Mouse (Mus musculus): ENCODE measurements around the gene Zfp853. TPM values are rescaled to one million over a fixed set of nuclear protein-coding genes. Genes with fewer than 3 reads are reported as not detected.

Gene Zfp853
- total and polyA plus RNA-seq, 3 experiments, result 0.13 to 0.39 (median 0.14) TPM

- H3K27me3 ChIP-seq (ENCODE audit: control insufficient read depth, insufficient read depth, low read length), result no peaks in the 10 kb centered on the region
- intact Hi-C loops (cut with DNase I), result loop anchor here (2.0 kb wide), 1 partner anchor 32 kb away; no protein-coding TSS in a partner anchor
- H3K9ac ChIP-seq (ENCODE audit: low read depth, low read length), result peak overlapping the region; percentile 76
- peaks cover 4% of the 10 kb centered on the region for H3K4me1 ChIP-seq (ENCODE audit: control insufficient read depth, insufficient read depth, low read length)
- H3K36me3 ChIP-seq (ENCODE audit: control insufficient read depth, insufficient read depth, low read length), result no peaks in the 10 kb centered on the region
- peak in 1 of 2 experiments; percentile 28 for DNase-seq
- TF ChIP-seq POLR2A (IDR thresholded peaks at IDR 0.05; ENCODE audit: insufficient read depth, low read depth, low read length) (no peak), EP300 (IDR thresholded peaks at IDR 0.05; ENCODE audit: insufficient read depth, low read depth, low read length) (no peak), CTCF (IDR thresholded peaks at IDR 0.05) (no peak)
- H3K4me3 ChIP-seq, result peak overlapping the region; percentile 62
- 31% methylated on average over 8 of the region's 8 CpGs for WGBS
- no peak overlapping the region; the same call in 1 of the 2 replicates for H3K27ac ChIP-seq
- H3K79me2 ChIP-seq (replicated peaks; ENCODE audit: control insufficient read depth, insufficient read depth, low read length), result no peaks in the 10 kb centered on the region
Observed at GRCm38 (mm10) chr5:143268985-143269362, 24.4 kb downstream of the Zfp853 start.

- 85% methylated on average over 6 of the region's 6 CpGs for WGBS
- Histone ChIP-seq H3K27me3 (ENCODE audit: control insufficient read depth, insufficient read depth, low read length) (no peaks in the 10 kb centered on the region), H3K27ac (no peak overlapping the region), H3K4me1 (ENCODE audit: control insufficient read depth, insufficient read depth, low read length) (peaks cover 4% of the 10 kb centered on the region), H3K79me2 (replicated peaks; ENCODE audit: control insufficient read depth, insufficient read depth, low read length) (no peaks in the 10 kb centered on the region), H3K4me3 (no peak overlapping the region), H3K36me3 (ENCODE audit: control insufficient read depth, insufficient read depth, low read length) (no peaks in the 10 kb centered on the region), H3K9ac (ENCODE audit: low read depth, low read length) (no peak overlapping the region)
- TF ChIP-seq POLR2A (IDR thresholded peaks at IDR 0.05; ENCODE audit: insufficient read depth, low read depth, low read length) (no peak), CTCF (IDR thresholded peaks at IDR 0.05) (no peak), EP300 (IDR thresholded peaks at IDR 0.05; ENCODE audit: insufficient read depth, low read depth, low read length) (no peak)
- intact Hi-C loops (cut with DNase I), result no loop called here
- no peak for DNase-seq
Observed at GRCm38 (mm10) chr5:143266794-143267193, 26.6 kb downstream of the Zfp853 start.

GRCm38 (mm10) chr5:143265409-143265808 lies 28.0 kb downstream of the Zfp853 start:
- Histone ChIP-seq H3K27me3 (ENCODE audit: control insufficient read depth, insufficient read depth, low read length) (no peaks in the 10 kb centered on the region), H3K36me3 (ENCODE audit: control insufficient read depth, insufficient read depth, low read length) (no peaks in the 10 kb centered on the region), H3K27ac (no peak overlapping the region), H3K79me2 (replicated peaks; ENCODE audit: control insufficient read depth, insufficient read depth, low read length) (no peaks in the 10 kb centered on the region), H3K9ac (ENCODE audit: low read depth, low read length) (no peak overlapping the region), H3K4me1 (ENCODE audit: control insufficient read depth, insufficient read depth, low read length) (peaks cover 2% of the 10 kb centered on the region; the same call in 1 of the 2 replicates), H3K4me3 (no peak overlapping the region)
- no peak for DNase-seq
- intact Hi-C loops (cut with DNase I), result no loop called here
- WGBS, result 44% methylated on average over 1 of the region's 1 CpGs
- TF ChIP-seq POLR2A (IDR thresholded peaks at IDR 0.05; ENCODE audit: insufficient read depth, low read depth, low read length) (no peak), EP300 (IDR thresholded peaks at IDR 0.05; ENCODE audit: insufficient read depth, low read depth, low read length) (no peak), CTCF (IDR thresholded peaks at IDR 0.05) (no peak)

GRCm38 (mm10) chr5:143264689-143265088 lies 28.7 kb downstream of the Zfp853 start:
- DNase-seq, result no peak
- no peak for TF ChIP-seq POLR2A (IDR thresholded peaks at IDR 0.05; ENCODE audit: insufficient read depth, low read depth, low read length)
- no peak for TF ChIP-seq EP300 (IDR thresholded peaks at IDR 0.05; ENCODE audit: insufficient read depth, low read depth, low read length)
- TF ChIP-seq CTCF (IDR thresholded peaks at IDR 0.05), result no peak
- intact Hi-C loops (cut with DNase I), result no loop called here

GRCm38 (mm10) chr5:143261636-143262035 lies 31.8 kb downstream of the Zfp853 start:
- no peak overlapping the region for H3K4me3 ChIP-seq
- H3K4me1 ChIP-seq (ENCODE audit: control insufficient read depth, insufficient read depth, low read length), result no peaks in the 10 kb centered on the region
- 87% methylated on average over 8 of the region's 8 CpGs for WGBS
- intact Hi-C loops (cut with DNase I), result no loop called here
- no peak overlapping the region for H3K9ac ChIP-seq (ENCODE audit: low read depth, low read length)
- DNase-seq, result no peak
- H3K79me2 ChIP-seq (replicated peaks; ENCODE audit: control insufficient read depth, insufficient read depth, low read length), result no peaks in the 10 kb centered on the region
- no peaks in the 10 kb centered on the region for H3K36me3 ChIP-seq (ENCODE audit: control insufficient read depth, insufficient read depth, low read length)
- no peaks in the 10 kb centered on the region for H3K27me3 ChIP-seq (ENCODE audit: control insufficient read depth, insufficient read depth, low read length)
- no peak overlapping the region for H3K27ac ChIP-seq
- TF ChIP-seq EP300 (IDR thresholded peaks at IDR 0.05; ENCODE audit: insufficient read depth, low read depth, low read length) (no peak), POLR2A (IDR thresholded peaks at IDR 0.05; ENCODE audit: insufficient read depth, low read depth, low read length) (no peak), CTCF (IDR thresholded peaks at IDR 0.05) (no peak)

More at GRCm38 (mm10) chr5:143264689-143265088, 28.7 kb downstream of the Zfp853 start:
- Histone ChIP-seq H3K4me1 (ENCODE audit: control insufficient read depth, insufficient read depth, low read length) (peaks cover 2% of the 10 kb centered on the region; the same call in 1 of the 2 replicates), H3K27me3 (ENCODE audit: control insufficient read depth, insufficient read depth, low read length) (no peaks in the 10 kb centered on the region), H3K4me3 (no peak overlapping the region), H3K9ac (ENCODE audit: low read depth, low read length) (no peak overlapping the region), H3K79me2 (replicated peaks; ENCODE audit: control insufficient read depth, insufficient read depth, low read length) (no peaks in the 10 kb centered on the region), H3K36me3 (ENCODE audit: control insufficient read depth, insufficient read depth, low read length) (no peaks in the 10 kb centered on the region), H3K27ac (no peak overlapping the region)
- 85% methylated on average over 10 of the region's 10 CpGs for whole genome bisulfite sequencing

GRCm38 (mm10) chr5:143255802-143256201 lies 37.6 kb downstream of the Zfp853 start:
- DNase-seq, result no peak
- TF ChIP-seq CTCF (IDR thresholded peaks at IDR 0.05) (no peak), EP300 (IDR thresholded peaks at IDR 0.05; ENCODE audit: insufficient read depth, low read depth, low read length) (no peak), POLR2A (IDR thresholded peaks at IDR 0.05; ENCODE audit: insufficient read depth, low read depth, low read length) (no peak)
- Histone ChIP-seq H3K9ac (ENCODE audit: low read depth, low read length) (no peak overlapping the region), H3K27me3 (ENCODE audit: control insufficient read depth, insufficient read depth, low read length) (peaks cover 10% of the 10 kb centered on the region), H3K79me2 (replicated peaks; ENCODE audit: control insufficient read depth, insufficient read depth, low read length) (no peaks in the 10 kb centered on the region), H3K4me3 (no peak overlapping the region), H3K27ac (no peak overlapping the region), H3K4me1 (ENCODE audit: control insufficient read depth, insufficient read depth, low read length) (no peaks in the 10 kb centered on the region), H3K36me3 (ENCODE audit: control insufficient read depth, insufficient read depth, low read length) (no peaks in the 10 kb centered on the region)
- 93% methylated on average over 5 of the region's 5 CpGs for WGBS
- intact Hi-C loops (cut with DNase I), result no loop called here
